Mouse (Mus musculus) frontal cortex, adult 2 months (tissue): ENCODE measurements around the gene Olfr449. TPM values are rescaled to one million over a fixed set of nuclear protein-coding genes. Genes with fewer than 3 reads are reported as not detected.

Experiments
- DNase-seq, 2 experiments: peaks; one replicate each; pipeline ENCODE4 v3.0.0; 2022; ENCODE audit warnings: low spot score in 1 of 2; ENCODE audit errors: extremely low spot score in 1 of 2
- polyA plus RNA-seq: library from polyadenylated mRNA; depleted of rRNA; stranded (reverse); fragments of >200 nt; gene quantifications from 2 replicates; pipeline ENCODE4 v1.2.3, GENCODE M21; 2012; rRNA removed

Olfr449 gene
- polyA plus RNA-seq: 0.13 TPM in 1 of 2 replicates, not detected in the other

- no peak for DNase-seq
Observed at GRCm38 (mm10) chr6:42834084-42834483, at the start of gene Olfr449. TSS of gene Olfr449 (plus strand) at chr6:42834384.

- DNase-seq: no peak
Observed at GRCm38 (mm10) chr6:42784793-42785192, 49.4 kb upstream of the Olfr449 start, which contains the start of gene Olfr452. TSS of gene Olfr452 (plus strand) at chr6:42785093.

GRCm38 (mm10) chr6:42790247-42790948 lies 43.8 kb upstream of the Olfr449 start:
- DNase-seq: no peak

GRCm38 (mm10) chr6:42790949-42791556 lies 43.1 kb upstream of the Olfr449 start:
- peak in 1 of 2 experiments; percentile 25 for DNase-seq

- DNase-seq: no peak
Observed at GRCm38 (mm10) chr6:42794982-42795381, 39.2 kb upstream of the Olfr449 start.

GRCm38 (mm10) chr6:42811639-42812038 lies 22.5 kb upstream of the Olfr449 start, which contains the start of gene Olfr450:
TSS of gene Olfr450 (plus strand) at chr6:42811939.
- DNase-seq: no peak

- DNase-seq: peak; percentile 14 to 88
Observed at GRCm38 (mm10) chr6:42860222-42860819, 26.1 kb downstream of the Olfr449 start.

GRCm38 (mm10) chr6:42869695-42870094 lies 35.5 kb downstream of the Olfr449 start:
- DNase-seq: no peak

GRCm38 (mm10) chr6:42876323-42876722 lies 42.1 kb downstream of the Olfr449 start:
- DNase-seq: no peak

Other genes with a start within 250 kb of the Olfr449 start
- gene Tcaf3, start 236.7 kb upstream of the Olfr449 start, polyA plus RNA-seq: not detected in 2 replicates
- gene Tcaf2, start 189.1 kb upstream of the Olfr449 start, polyA plus RNA-seq: 0.62 and 0.63 TPM in 2 replicates
- gene Tcaf1, start 124.3 kb upstream of the Olfr449 start, polyA plus RNA-seq: 107 and 119 TPM in 2 replicates
- gene Olfr453, start 95.0 kb upstream of the Olfr449 start, polyA plus RNA-seq: not detected in 2 replicates
- not detected in 2 replicates for gene Olfr38, start 78.0 kb upstream of the Olfr449 start, polyA plus RNA-seq
- not detected in 2 replicates for gene Olfr452, start 49.3 kb upstream of the Olfr449 start, polyA plus RNA-seq
- not detected in 2 replicates for gene Olfr450, start 22.4 kb upstream of the Olfr449 start, polyA plus RNA-seq
- gene Olfr448, start 56.1 kb downstream of the Olfr449 start, polyA plus RNA-seq: not detected in 2 replicates
- gene Olfr447, start 74.5 kb downstream of the Olfr449 start, polyA plus RNA-seq: not detected in 2 replicates
- gene Olfr446, start 87.0 kb downstream of the Olfr449 start, polyA plus RNA-seq: not detected in 2 replicates
- gene Olfr444, start 114.7 kb downstream of the Olfr449 start, polyA plus RNA-seq: not detected in 2 replicates